Mouse (Mus musculus) limb, embryonic 13.5 days (tissue): ENCODE measurements around the gene Hba-x. TPM values are rescaled to one million over a fixed set of nuclear protein-coding genes. Genes with fewer than 3 reads are reported as not detected.

Experiments used
- ATAC-seq: fragments of 200-750 bp; cut with Nextera tagmentation; 2 replicates; pipeline ENCODE4 v1.8.0; 2017; ENCODE audit warnings: low read depth, moderate number of reproducible peaks, moderate TSS enrichment; ENCODE audit not compliant: low FRiP score
- H3K27ac ChIP-seq: fragments of 300-500 bp; sonication (generic); 2 replicates; pipeline ENCODE4 v1.5.1; 2015; ENCODE audit warnings: inconsistent platforms, mild to moderate bottlenecking, moderate library complexity
- H3K27me3 ChIP-seq: fragments of 300-500 bp; sonication (generic); 2 replicates; pipeline ENCODE4 v1.6.1; 2015; ENCODE audit warnings: mild to moderate bottlenecking, inconsistent platforms
- H3K36me3 ChIP-seq: fragments of 300-500 bp; sonication (generic); 2 replicates; pipeline ENCODE4 v1.6.1; 2015; ENCODE audit warnings: inconsistent platforms, mild to moderate bottlenecking, moderate library complexity
- H3K4me1 ChIP-seq: fragments of 300-500 bp; sonication (generic); 2 replicates; pipeline ENCODE4 v1.6.1; 2015; ENCODE audit warnings: inconsistent platforms
- H3K4me2 ChIP-seq: fragments of 300-500 bp; sonication (generic); replicated peaks from 2 replicates; pipeline ENCODE4 v1.6.1; 2015; ENCODE audit warnings: inconsistent platforms, mild to moderate bottlenecking, moderate library complexity
- H3K4me3 ChIP-seq: fragments of 300-500 bp; sonication (generic); 2 replicates; pipeline ENCODE4 v1.5.1; 2015; ENCODE audit warnings: moderate library complexity, mild to moderate bottlenecking, inconsistent platforms
- H3K9ac ChIP-seq: fragments of 300-500 bp; sonication (generic); 2 replicates; pipeline ENCODE4 v1.6.1; 2015; ENCODE audit warnings: mild to moderate bottlenecking, inconsistent platforms
- H3K9me3 ChIP-seq: fragments of 300-500 bp; sonication (generic); 2 replicates; pipeline ENCODE4 v1.6.1; 2016; ENCODE audit warnings: inconsistent platforms
- WGBS: fragments of 180-500 bp; shearing (Covaris S2); methylation state at CpG from one replicate; pipeline ENCODE4 v1.1.7; 2015; 5-methylcytosine and 5-hydroxymethylcytosine counted together
- polyA plus RNA-seq: library from polyadenylated mRNA; unstranded; fragments of >200 nt; fragmentation: Nextera tagmentation; extraction: Ambion mirVana; gene quantifications from 2 replicates; pipeline ENCODE4 v1.2.1, GENCODE M21; 2015

Gene Hba-x
- polyA plus RNA-seq, 1 experiment from 2014 or later: 595 TPM

DNA sequence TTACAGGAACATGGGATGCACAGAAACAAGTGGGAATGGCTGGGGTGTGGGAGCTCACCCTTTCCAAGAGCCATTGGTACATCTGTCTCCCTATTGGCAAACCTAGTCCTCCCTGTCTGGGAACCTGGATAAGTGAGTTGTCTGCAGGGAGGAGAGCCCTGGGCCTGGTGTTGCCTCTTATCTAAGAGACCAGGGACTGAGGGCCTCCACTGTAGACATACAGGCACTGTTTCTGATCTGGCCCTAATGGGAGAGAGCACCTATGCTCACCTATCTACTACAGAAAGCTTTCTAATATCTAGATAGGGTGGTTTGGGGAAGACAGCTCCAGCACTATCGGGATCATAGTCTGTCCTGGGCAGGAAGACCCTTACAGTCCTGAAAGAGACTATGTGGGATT lies 20.1 kb upstream of the Hba-x start:
- no peaks in the 10 kb centered on the region for H3K4me1 ChIP-seq
- no peak for ATAC-seq
- H3K9me3 ChIP-seq: no peaks in the 10 kb centered on the region
- peaks cover 63% of the 10 kb centered on the region for H3K36me3 ChIP-seq
- 98% methylated on average over 1 of the region's 1 CpGs for WGBS
- H3K4me2 ChIP-seq: no peak overlapping the region
- H3K27me3 ChIP-seq: no peaks in the 10 kb centered on the region
- H3K4me3 ChIP-seq: no peak overlapping the region
- H3K9ac ChIP-seq: no peak overlapping the region
- no peak overlapping the region for H3K27ac ChIP-seq

DNA sequence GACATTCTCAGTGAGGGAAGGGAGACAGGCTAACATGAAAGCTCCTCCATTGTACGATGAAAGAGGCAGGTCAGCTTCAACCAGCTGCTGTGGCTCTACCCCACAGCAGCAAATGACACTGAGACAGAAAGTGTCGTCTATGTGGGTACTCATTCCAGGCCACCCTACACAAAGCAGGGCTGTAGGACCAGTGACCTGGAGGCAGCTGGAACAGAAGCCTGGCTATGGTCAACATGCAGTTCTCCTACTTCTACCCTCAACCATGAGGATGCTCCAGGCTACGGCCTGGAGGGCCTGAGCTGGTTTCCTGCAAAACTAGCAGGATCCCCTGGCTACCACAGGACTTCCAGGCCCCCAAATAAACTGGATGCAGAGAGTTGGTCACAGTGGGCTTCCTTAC lies 19.6 kb upstream of the Hba-x start:
- no peak overlapping the region for H3K4me3 ChIP-seq
- no peak overlapping the region for H3K27ac ChIP-seq
- no peak for ATAC-seq
- no peaks in the 10 kb centered on the region for H3K27me3 ChIP-seq
- H3K4me1 ChIP-seq: no peaks in the 10 kb centered on the region
- H3K4me2 ChIP-seq: no peak overlapping the region
- no peak overlapping the region for H3K9ac ChIP-seq
- peaks cover 60% of the 10 kb centered on the region for H3K36me3 ChIP-seq
- no peaks in the 10 kb centered on the region for H3K9me3 ChIP-seq
- 87% methylated on average over 3 of the region's 3 CpGs for WGBS

DNA sequence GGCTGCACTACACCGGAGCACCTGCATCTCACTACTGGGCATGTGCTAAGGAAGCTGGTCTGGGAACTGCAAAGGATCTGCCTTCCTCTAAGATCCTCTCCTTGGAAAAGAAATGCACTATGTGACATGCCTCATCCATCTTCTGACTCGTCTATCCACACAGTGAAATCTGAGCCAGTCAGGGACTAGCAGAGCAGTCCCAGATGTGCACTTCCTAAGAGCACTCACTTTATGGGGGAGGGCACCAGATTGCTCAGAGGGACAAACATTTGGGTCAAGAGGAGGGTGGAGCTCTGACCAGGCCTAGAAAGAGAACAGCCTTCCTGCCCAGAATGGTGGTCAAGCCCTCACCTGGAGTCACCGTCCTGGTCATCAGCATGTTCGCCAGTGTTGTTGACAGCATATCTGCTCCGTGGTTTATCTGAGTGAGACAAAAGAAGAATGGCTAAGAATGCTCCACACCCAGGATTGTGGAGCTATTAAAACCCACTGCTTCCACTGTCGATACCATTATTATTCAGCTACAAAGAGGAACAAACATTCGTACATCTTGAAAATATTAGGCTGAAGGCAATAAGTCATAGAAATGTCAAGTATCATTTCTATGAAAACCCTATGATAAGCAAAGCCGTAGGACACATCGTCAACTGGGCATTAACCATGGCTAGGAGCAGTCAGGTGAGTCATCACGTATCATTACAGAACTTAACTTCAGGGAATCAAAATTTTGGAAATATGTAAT lies 13.4 kb upstream of the Hba-x start:
- H3K9me3 ChIP-seq: no peaks in the 10 kb centered on the region
- no peak overlapping the region for H3K4me2 ChIP-seq
- H3K27me3 ChIP-seq: no peaks in the 10 kb centered on the region
- H3K4me1 ChIP-seq: peaks cover 12% of the 10 kb centered on the region
- H3K4me3 ChIP-seq: no peak overlapping the region
- H3K27ac ChIP-seq: no peak overlapping the region
- ATAC-seq: no peak
- no peak overlapping the region for H3K9ac ChIP-seq
- H3K36me3 ChIP-seq: peaks cover 24% of the 10 kb centered on the region
- 73% methylated on average over 10 of the region's 10 CpGs for WGBS

DNA sequence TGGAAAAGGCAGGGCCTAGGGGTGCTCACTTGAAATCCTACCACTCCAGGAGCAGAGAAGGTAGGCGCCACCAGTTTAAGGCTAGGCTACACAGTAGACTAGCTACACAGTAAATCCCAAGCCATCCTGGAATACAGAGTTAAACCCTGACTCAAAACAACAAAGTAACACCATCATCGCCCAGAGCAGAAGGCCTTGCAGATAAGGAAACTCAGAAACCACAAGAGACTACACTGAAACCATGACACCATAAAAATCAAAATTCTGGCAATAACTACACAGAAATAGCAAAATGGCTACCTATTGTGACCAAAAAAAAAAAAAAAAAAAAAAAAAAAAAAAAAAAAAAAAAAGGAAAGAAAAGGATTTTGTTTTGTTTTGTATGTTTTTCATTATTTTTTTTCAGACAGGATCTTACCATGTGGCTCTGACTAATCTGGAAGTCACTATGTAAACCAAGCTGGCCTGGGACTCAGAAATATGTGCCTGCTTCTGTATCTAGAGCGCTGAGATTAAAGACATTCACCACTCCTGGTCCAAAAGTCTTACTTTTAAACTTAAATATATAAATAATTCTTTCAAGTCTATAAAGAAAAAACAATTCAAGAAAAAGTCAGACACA lies 11.0 kb upstream of the Hba-x start:
- peaks cover 16% of the 10 kb centered on the region for H3K4me1 ChIP-seq
- no peak for ATAC-seq
- H3K27me3 ChIP-seq: no peaks in the 10 kb centered on the region
- H3K9ac ChIP-seq: no peak overlapping the region
- no peak overlapping the region for H3K4me2 ChIP-seq
- H3K36me3 ChIP-seq: peaks cover 21% of the 10 kb centered on the region
- 84% methylated on average over 3 of the region's 3 CpGs for WGBS
- H3K4me3 ChIP-seq: no peak overlapping the region
- H3K9me3 ChIP-seq: no peaks in the 10 kb centered on the region
- H3K27ac ChIP-seq: no peak overlapping the region

DNA sequence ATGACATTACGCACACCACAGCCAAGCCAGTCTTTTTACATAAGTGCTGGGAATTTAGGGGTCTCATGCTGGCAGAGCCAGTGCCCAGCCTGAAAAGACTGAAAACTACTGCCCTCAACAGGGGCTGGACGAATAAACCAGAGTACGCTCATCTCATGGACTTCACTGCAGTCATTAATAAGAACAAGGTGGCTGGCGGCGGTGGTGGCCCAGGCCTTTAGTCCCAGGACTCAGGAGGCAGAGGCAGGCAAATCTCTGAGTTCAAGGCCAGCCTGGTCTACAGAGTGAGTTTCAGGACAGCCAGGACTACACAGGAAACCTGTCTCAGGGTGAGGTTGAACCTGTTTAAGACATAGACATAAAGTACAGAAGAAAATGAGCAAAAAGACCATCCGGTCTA lies 10.0 kb upstream of the Hba-x start:
- WGBS: 88% methylated on average over 6 of the region's 6 CpGs
- peak overlapping the region; percentile 40; the same call in 1 of the 2 replicates for H3K27ac ChIP-seq

DNA sequence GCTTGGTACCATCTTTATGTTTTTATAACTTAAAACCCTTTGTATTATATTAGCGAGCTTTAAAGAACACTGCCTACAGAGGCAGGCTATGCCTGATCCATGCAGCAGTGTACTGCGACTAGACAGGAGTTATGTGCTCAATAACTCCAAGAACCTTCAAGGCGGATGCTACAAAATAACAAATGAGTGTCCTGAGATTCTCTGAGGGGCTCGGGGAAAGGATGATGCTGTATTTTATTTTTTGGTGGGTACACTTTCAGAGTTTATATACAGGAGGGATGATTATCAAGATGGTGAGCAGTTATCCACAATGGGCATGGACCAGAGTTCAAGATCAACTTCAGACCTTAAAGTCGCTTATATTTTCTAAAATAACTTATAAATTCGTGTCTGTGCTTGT lies 9.4 kb upstream of the Hba-x start:
- Histone ChIP-seq H3K4me1 (peaks cover 16% of the 10 kb centered on the region), H3K27ac (peak overlapping the region; percentile 91), H3K4me2 (peak overlapping the region; percentile 66), H3K9me3 (no peaks in the 10 kb centered on the region), H3K27me3 (no peaks in the 10 kb centered on the region), H3K36me3 (peaks cover 8% of the 10 kb centered on the region; the same call in 1 of the 2 replicates), H3K4me3 (peak overlapping the region; percentile 75), H3K9ac (peak overlapping the region; percentile 91)
- no peak for ATAC-seq
- 27% methylated on average over 6 of the region's 6 CpGs for WGBS

More for the DNA sequence above, 10.0 kb upstream of the Hba-x start:
- Histone ChIP-seq H3K9me3 (no peaks in the 10 kb centered on the region), H3K4me3 (no peak overlapping the region), H3K9ac (0 out of 2 replicates have a peak overlapping the region, but pooled peaks have one; percentile 1), H3K27me3 (no peaks in the 10 kb centered on the region), H3K4me2 (peak overlapping the region; percentile 9; the same call in 1 of the 2 replicates), H3K36me3 (peaks cover 12% of the 10 kb centered on the region; the same call in 1 of the 2 replicates), H3K4me1 (peaks cover 16% of the 10 kb centered on the region)
- no peak for ATAC-seq

DNA sequence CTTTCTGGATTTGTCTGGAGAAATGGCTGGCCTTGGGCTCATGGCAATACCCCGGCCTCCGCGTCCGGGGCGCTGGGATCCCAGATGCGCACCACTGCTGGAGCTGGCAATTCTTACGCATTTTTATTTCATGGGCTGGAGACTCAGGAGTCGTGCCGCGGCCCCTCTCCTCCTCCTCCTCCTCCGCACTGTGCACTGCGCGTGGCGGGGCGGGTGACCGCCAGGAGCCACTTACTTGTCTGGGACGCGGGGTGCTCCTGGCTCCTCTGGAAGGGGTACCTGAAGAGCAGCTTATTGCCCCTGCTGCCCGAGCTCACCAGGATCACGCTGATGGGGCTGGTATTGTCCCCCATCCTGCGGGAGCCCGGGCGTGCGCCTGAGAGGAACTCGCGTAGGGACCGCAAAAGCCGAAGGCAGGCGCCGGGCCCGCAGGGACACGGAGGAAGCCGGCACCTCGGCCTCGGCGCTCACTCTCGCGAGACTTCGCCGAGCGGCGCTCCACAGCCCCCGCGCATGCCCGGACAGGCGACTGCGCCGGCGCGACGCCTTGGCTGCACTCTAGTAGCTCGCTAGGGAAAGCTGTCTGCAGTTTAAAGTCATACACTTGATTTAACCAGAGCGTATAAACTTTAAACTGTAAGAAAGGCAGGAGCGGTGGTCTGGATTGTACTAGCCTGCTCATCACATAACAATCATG lies 8.9 kb upstream of the Hba-x start, which contains the start of gene Nprl3:
Gene Nprl3, minus strand, starts transcription at position 520 of the 697 bp plus-strand sequence.
- Histone ChIP-seq H3K4me2 (peak within 1 kb of the TSS; percentile 66), H3K4me3 (peak within 1 kb of the TSS; percentile 75), H3K36me3 (peaks cover 4% of the 10 kb centered on the region; the same call in 1 of the 2 replicates), H3K9ac (peak within 1 kb of the TSS; percentile 91), H3K9me3 (no peaks in the 10 kb centered on the region), H3K27ac (peak within 1 kb of the TSS; percentile 91), H3K27me3 (no peaks in the 10 kb centered on the region), H3K4me1 (peaks cover 16% of the 10 kb centered on the region)
- under 1% methylated on average over 54 of the region's 54 CpGs for WGBS
- peak; percentile 98 for ATAC-seq

DNA sequence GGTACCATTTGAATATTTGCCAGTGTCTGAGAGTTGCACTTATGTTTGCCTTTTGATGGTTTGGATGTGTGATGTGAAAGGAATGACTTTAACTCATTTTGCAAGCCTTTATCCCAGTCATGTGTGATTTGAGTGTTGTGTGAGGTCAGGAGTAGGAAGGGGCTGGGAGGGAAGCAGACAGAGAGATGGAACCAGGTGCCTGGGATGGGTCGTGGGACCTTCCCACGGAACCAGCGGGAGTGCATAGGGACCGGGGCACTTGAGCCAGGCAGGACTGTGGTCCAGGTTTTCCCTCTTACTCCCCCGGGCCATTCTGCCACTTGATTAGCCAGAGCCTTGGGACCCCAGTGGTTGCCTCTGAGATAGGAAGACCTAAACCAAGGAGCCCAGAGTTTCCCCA lies 8.2 kb upstream of the Hba-x start:
- no peaks in the 10 kb centered on the region for H3K9me3 ChIP-seq
- peak overlapping the region; percentile 91 for H3K9ac ChIP-seq
- WGBS: 24% methylated on average over 5 of the region's 5 CpGs
- H3K4me2 ChIP-seq: peak overlapping the region; percentile 66
- H3K36me3 ChIP-seq: no peaks in the 10 kb centered on the region
- peak overlapping the region; percentile 75 for H3K4me3 ChIP-seq
- no peaks in the 10 kb centered on the region for H3K27me3 ChIP-seq
- peaks cover 16% of the 10 kb centered on the region for H3K4me1 ChIP-seq
- ATAC-seq: peak; percentile 1; the same call in 1 of the 2 replicates
- H3K27ac ChIP-seq: peak overlapping the region; percentile 91

DNA sequence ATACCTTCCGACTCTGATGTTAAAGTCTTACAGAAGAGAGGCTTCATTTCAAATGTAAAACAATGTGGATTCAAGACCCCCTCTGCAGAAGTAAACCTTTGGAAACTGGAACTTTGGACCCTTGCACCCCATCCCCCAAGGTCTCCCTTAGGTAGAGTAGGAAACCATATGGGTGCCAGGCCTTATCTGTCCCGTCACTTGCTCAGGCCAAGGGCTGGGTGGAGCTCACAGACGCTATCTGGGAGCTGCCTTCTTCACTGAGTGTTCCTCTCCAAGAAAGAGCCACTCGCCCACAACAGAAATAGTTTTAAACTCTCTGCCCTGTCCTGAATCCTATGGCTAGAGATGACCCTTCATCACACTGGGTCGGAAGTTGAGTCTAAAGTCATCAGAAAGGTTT lies 7.2 kb upstream of the Hba-x start:
- WGBS: 87% methylated on average over 5 of the region's 5 CpGs

DNA sequence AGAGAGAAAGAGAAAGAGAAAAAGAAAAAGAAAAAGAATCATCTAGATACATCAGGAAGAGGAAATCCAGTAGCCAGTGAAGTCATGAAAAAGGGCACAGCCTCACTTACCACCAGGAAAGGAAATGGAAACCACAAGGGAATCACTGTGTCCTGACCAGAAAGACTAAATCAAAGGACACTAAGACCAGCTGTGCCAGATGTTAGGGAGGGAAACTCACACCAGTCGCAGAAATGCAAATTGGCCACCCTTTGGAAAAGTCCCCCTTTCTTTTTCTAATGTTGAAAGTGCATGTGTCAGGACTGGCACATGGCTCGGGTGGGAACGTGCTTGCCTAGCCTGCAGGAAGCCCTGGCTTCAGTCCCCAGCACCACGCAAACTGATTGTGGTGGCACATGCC lies 5.0 kb upstream of the Hba-x start:
- Histone ChIP-seq H3K27me3 (peaks cover 4% of the 10 kb centered on the region), H3K27ac (no peak overlapping the region), H3K9me3 (no peaks in the 10 kb centered on the region), H3K4me2 (no peak overlapping the region), H3K9ac (no peak overlapping the region), H3K36me3 (no peaks in the 10 kb centered on the region), H3K4me1 (peaks cover 10% of the 10 kb centered on the region), H3K4me3 (no peak overlapping the region)
- no peak for ATAC-seq
- WGBS: 41% methylated on average over 4 of the region's 4 CpGs

More for the DNA sequence above, 7.2 kb upstream of the Hba-x start:
- ATAC-seq: no peak
- no peaks in the 10 kb centered on the region for H3K36me3 ChIP-seq
- H3K4me3 ChIP-seq: no peak overlapping the region
- peaks cover 16% of the 10 kb centered on the region for H3K4me1 ChIP-seq
- H3K9ac ChIP-seq: no peak overlapping the region
- H3K27ac ChIP-seq: no peak overlapping the region
- no peaks in the 10 kb centered on the region for H3K27me3 ChIP-seq
- H3K9me3 ChIP-seq: no peaks in the 10 kb centered on the region
- H3K4me2 ChIP-seq: no peak overlapping the region

DNA sequence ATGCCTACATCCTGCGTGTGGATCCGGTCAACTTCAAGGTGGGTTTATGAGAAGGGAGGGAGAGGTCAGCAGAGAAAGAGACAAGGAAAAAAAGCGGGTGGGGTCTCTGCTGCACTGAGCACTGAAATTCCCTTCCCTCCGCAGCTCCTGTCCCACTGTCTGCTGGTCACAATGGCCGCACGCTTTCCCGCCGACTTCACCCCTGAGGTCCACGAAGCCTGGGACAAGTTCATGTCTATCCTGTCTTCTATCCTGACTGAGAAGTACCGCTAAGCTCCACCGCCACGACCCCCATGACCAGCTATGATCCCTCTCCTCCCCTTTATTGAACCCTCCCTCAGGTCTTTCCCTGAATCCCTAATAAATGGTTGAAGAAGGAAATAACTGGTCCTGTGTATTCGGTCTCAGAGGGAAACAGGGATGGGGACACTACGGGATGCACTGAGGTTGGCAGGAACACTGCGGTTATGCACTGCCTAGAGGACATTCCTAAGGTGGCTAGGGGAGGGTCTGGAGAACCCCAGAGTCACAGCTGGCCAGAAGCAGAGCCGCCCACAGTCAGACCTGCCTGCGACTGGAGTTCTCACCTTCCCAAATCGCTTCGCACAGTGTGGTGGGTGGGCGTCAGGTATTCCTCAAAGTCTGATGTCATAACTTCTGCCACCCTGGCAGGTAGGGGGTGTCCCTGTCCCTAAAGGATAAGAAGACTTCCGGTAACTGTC lies 1.7 kb downstream of the Hba-x start:
- Histone ChIP-seq H3K36me3 (no peaks in the 10 kb centered on the region), H3K4me1 (no peaks in the 10 kb centered on the region), H3K9me3 (no peaks in the 10 kb centered on the region), H3K27me3 (peaks cover 28% of the 10 kb centered on the region), H3K4me2 (no peak overlapping the region), H3K27ac (no peak overlapping the region), H3K4me3 (no peak overlapping the region), H3K9ac (no peak overlapping the region)
- WGBS: 70% methylated on average over 21 of the region's 21 CpGs
- no peak for ATAC-seq
